Mouse (Mus musculus): ENCODE data around the gene Ptgis. TPM values are rescaled to one million over a fixed set of nuclear protein-coding genes. Genes with fewer than 3 reads are reported as not detected.
A peak's percentile ranks its signal among the peaks of the same experiment; 100 is the strongest.

The Ptgis gene
- total RNA-seq, 2 experiments from 2014 or later, result 0.79 to 1.2 TPM

- DNase-seq (ENCODE audit: low spot score in 2 of 2), result no peak
These were observed 47.0 kb downstream of the Ptgis start for GRCm38 (mm10) chr2:167193361-167193760.

- DNase-seq (ENCODE audit: low spot score in 2 of 2), result peak; percentile 71 to 87
These were observed 50.4 kb downstream of the Ptgis start, which contains the start of gene Kcnb1 for GRCm38 (mm10) chr2:167190076-167190399. Gene Kcnb1 (minus strand): TSS chr2:167190155.

GRCm38 (mm10) chr2:167189291-167190075 is 50.9 kb downstream of the Ptgis start:
- peak in 1 of 2 experiments; percentile 64 for DNase-seq (ENCODE audit: low spot score in 2 of 2)

GRCm38 (mm10) chr2:167188315-167189207 is 51.8 kb downstream of the Ptgis start:
- DNase-seq (ENCODE audit: low spot score in 2 of 2), result no peak

DNA sequence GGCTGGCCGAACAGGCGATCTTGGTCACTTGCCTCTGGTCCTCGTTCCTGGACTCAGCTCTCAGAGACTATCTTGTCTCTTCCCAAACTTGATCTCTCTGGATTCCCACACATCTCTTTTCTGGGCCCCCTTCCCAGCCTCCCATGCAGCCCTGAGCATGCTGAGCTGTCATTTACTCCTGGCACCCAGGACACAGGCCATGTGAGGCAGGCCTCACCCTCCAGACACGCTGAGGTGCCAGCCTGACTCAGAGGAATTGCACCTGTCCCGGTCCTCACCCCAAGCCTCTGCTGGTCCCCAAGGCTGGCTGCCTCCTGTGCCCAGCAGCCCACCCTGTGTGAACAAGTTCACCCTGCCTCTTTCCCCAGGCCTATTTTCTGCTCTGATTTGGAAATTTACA is 53.3 kb downstream of the Ptgis start:
- no peak for DNase-seq (ENCODE audit: low spot score in 2 of 2)

DNA sequence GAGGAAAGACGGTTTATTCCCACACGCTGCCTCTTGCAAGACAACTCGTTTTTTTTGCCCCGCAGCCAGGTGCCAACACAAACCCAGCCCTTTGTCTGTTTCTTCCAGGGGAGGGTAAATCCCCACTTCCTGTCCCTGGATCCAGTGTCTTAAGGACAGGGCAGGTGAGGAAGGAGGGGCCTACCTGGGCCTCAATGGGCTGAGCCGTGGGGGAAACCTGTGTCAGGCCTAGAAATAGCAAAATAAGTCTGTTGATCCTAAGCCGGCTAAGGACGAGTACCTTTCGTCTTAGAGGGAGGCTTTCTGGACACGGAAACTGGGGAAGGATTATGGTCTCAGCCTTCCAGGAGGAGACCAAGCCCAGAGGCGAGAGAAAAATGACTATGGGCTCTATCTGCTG is 53.9 kb downstream of the Ptgis start:
- DNase-seq (ENCODE audit: low spot score in 2 of 2), result no peak

DNA sequence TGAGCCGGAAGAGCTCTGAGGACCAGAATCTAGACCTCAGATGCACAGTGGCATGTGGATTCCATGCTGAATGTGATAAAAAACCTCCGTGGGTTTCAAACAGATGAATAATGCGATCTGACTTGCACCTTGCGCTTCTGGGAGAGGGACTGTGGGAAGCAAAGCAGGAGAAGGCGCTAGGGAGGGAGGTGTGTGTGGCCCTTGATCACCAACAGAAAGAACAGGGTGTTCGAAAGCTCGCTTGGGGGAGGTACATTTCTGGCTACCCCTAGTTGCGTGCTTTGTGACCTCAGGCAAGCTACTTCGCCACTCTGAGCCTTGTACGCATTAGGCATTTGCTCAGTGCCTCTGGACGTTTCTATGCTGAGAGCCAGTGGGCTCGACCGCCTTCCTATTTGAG is 54.4 kb downstream of the Ptgis start:
- DNase-seq (ENCODE audit: low spot score in 2 of 2), result no peak

GRCm38 (mm10) chr2:167185432-167185831 is 55.0 kb downstream of the Ptgis start:
- DNase-seq (ENCODE audit: low spot score in 2 of 2), result peak in 1 of 2 experiments; percentile 47

DNA sequence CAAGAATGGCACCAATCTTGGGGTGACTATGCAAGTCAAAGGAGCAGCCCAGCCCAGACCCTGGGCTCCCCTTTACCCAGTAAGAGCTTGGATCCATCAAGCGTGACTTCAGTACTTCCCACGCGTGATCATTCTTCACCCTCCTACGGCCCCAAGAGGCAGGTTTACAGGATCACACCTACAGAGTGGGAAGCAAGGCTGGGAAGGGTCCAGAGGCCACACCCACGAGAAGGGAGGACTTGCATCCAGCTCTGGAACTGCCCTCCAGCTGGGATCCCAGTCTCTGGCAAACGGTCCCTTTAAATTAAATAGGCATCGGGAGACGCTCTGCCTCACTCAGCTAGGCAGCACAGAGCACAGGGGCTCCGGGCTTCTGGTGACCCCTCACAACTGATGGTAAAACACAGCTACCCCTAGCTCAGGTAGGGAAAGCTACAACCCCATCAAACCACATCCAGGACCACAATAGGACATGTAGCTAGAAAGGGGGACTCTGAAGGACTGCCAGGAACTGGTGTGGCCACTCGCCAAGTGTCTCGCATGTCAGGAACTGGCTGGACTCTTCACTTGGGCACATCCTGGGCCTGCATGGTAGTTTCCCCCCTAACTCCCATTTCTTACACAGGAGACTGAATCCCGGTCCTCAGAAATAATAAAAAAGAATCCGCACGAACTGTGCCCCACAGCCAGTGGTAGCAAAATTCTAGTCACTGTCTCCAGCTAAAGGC is 58.6 kb downstream of the Ptgis start:
- DNase-seq (ENCODE audit: low spot score in 2 of 2), result no peak

DNA sequence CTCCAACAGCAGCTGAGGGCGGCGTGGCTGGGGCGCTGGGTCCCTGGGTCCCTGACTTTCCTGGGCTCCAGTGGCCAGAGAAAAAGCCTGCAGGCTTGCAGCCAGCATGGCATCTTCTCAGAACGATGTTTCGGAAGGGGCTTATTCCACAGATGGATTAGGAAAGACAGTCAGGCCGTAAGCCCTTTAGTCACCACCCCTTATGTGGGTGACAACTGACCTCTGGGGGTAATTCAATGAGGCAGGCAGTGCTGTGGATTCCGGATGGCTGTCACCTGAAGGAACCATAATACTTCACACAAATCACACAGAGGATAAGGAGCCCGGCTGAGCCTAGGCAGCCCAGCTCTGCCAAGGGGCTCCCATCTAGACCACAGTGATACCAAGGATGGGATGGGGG is 59.3 kb downstream of the Ptgis start:
- no peak for DNase-seq (ENCODE audit: low spot score in 2 of 2)

DNA sequence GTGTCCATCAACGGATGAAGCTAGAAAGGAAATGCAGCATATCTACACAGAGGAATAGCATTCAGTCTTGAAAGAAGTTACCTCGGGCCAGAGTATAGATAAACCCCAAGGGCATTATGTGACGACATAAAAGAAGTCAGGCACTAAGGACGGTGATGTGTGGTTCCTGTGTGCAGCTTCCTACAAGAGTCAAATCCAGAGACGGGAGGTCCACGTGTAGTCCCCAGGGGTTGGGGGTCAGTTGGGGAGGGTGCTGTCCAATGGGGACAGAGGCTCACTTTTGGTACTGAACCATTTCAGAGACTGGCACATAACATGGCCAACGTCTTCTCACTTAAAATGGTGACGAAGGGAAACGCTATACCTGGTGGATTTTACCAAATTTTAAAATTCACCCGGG is 61.1 kb downstream of the Ptgis start:
- no peak for DNase-seq (ENCODE audit: low spot score in 2 of 2)

DNA sequence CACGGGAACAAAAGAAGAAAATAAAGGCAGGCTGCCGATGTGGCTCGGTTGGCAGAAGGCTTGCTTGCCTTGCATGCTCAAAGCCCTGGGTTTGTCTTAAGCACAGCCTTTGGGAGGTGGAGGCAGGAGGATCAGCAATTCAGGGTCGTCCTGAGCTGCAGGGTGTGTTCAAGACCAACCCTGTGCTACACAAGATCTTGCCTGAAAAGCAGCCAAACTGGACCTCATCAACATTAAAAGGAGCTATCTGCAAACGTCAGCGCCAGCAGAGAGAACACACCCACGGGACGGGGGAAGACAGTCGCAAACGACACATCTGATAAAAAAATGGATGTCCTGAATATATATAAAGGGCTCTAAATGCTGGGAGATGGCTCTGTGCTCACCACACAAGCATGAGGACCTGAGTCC is 63.2 kb downstream of the Ptgis start:
- peak in 1 of 2 experiments; percentile 54 for DNase-seq (ENCODE audit: low spot score in 2 of 2)

DNA sequence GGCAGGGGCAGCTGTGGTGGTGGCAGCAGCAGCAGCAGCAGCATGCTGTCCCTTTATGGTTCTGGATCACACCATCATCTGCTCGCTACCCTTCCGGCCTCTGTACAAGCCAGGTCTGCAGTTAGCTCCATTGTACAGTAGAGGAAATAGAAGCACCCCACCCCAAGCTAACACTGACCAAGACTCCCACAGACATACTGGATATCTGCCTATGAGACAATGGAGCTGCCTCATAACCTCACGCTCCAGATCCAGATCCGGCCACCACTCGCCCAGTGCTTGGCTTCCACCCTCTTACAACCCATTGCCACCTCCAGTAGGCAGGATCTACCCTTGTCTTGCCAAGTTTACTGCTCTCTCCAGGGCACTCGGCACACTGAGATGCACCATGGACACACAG is 65.1 kb downstream of the Ptgis start:
- no peak for DNase-seq (ENCODE audit: low spot score in 2 of 2)

DNA sequence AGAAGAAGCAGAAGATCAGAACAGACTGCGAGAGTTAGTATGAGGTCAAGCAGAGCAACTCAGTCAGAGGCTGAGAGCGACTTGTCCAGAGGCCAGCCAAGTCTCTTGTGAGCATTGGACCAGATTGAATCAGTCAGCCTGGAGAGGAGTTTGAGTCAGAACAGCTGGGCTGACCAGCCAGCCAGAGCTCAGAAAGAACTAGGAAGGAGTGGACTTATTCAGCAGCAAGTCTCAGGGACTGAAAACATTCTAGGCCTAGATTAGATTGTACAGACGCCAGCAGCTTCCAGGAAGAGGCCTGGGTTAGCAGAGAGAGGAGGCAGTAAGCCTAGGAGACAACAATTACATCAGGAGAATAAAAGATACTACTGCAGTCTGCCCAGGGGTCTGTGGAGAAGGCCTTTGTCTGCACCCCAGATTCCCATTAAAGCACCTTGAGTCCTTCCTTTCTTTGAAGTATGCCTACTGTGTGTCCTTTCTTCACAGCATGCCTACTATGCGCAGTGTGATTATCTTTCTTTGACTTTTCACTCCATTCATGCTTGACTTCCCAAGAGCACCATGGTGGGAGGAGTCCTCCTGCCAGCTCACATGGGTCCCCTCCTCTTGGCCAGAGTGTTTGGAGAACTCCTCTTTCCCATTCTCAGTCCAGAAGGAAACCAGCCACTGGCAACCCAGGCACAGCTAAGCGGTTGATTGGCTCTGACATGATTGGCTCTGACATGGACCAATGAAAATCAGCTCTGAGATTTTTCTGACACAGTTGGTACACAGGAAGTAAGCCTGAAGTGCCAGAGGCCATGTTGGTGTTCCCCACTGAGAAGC is 67.1 kb downstream of the Ptgis start:
- DNase-seq (ENCODE audit: low spot score in 2 of 2), result no peak

GRCm38 (mm10) chr2:167167515-167168212 is 72.7 kb downstream of the Ptgis start:
- DNase-seq (ENCODE audit: low spot score in 2 of 2), result no peak

DNA sequence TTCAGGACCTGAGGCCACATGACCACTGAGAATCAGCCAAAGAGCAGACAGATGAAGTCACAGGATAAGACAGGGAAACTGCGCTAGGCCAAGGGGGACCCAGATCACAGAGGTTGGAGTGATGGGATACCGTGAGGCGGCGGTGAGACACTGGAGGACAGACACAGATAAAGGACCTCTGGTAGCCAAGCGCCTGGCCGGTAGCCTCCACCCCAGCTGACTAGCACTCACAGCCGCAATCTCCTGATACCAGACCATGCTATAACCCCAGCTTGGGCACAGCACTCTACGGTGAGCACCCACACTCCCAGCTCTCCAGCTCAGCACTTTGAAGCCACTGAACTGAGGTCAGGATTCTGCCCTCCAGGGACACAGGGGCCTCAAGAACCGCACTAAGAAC is 76.8 kb downstream of the Ptgis start:
- DNase-seq (ENCODE audit: low spot score in 2 of 2), result no peak

DNA sequence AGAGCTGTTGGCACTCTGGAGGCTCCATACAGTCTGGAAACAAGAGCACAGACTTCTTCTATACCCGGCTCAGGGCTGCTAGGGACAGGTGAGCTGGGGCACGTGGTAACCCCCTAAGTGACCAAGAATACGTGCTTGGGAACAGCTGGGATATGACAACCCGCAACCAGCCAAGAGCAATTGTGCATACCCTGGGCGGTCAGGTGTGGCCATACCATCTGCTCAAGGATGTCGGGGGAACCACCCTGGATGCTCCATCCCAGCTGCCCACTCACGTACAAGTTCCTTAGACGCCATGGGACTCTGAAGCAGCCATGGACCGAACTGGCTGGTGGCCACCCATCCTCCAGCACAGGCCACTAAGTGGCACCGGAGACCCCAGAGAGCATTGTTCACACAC is 77.3 kb downstream of the Ptgis start:
- DNase-seq (ENCODE audit: low spot score in 2 of 2), result no peak

- peak in 1 of 2 experiments; percentile 42 for DNase-seq (ENCODE audit: low spot score in 2 of 2)
These were observed 77.8 kb downstream of the Ptgis start for GRCm38 (mm10) chr2:167162516-167163021.

GRCm38 (mm10) chr2:167159721-167160120 is 80.7 kb downstream of the Ptgis start:
- no peak for DNase-seq (ENCODE audit: low spot score in 2 of 2)

DNA sequence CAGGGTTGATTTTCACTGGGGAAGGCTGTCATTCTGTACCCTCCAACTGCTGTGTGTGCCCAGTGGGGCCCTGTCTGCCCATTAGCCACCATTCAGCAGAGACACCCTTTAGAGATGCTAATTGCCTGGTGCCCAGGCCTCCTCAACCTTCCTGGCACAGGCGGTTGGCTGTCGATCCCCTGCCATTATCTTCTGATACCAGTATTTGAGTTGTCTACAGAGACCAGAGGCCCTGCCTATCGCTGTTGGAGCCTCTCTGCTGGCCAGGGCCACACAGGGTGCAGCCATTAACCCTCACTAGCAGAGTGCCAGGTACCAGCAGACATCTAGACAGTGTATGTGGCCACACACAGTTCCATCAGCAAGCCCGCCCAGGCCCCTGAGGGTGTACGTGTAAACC is 81.6 kb downstream of the Ptgis start:
- no peak for DNase-seq (ENCODE audit: low spot score in 2 of 2)
